Mouse (Mus musculus): Measurements from ENCODE around the gene Trp53bp2. TPM values are rescaled to one million over a fixed set of nuclear protein-coding genes. Genes with fewer than 3 reads are reported as not detected.

Trp53bp2 gene
- polyA plus RNA-seq, 1 experiment from 2014 or later = 24.1 TPM

GRCm38 (mm10) chr1:182412586-182413270 lies 3.8 kb downstream of the Trp53bp2 start:
- Histone ChIP-seq H3K4me1 (peaks cover 62% of the 10 kb centered on the region), H3K27ac (no peak overlapping the region), H3K9me3 (replicated peaks) (no peaks in the 10 kb centered on the region), H3K36me3 (ENCODE audit: poor library complexity, severe bottlenecking) (no peaks in the 10 kb centered on the region), H3K27me3 (no peaks in the 10 kb centered on the region), H3K4me3 (no peak overlapping the region), H3K4me2 (no peak overlapping the region), H3K9ac (no peak overlapping the region)
- ATAC-seq = no peak
- WGBS = 82% methylated on average over 7 of the region's 7 CpGs

- ATAC-seq = no peak
- no peak overlapping the region for H3K9ac ChIP-seq
- no peaks in the 10 kb centered on the region for H3K9me3 ChIP-seq (replicated peaks)
- 92% methylated on average over 3 of the region's 3 CpGs for WGBS
- H3K27me3 ChIP-seq = no peaks in the 10 kb centered on the region
- H3K27ac ChIP-seq = no peak overlapping the region
- H3K4me3 ChIP-seq = no peak overlapping the region
- H3K36me3 ChIP-seq (ENCODE audit: poor library complexity, severe bottlenecking) = no peaks in the 10 kb centered on the region
- H3K4me2 ChIP-seq = no peak overlapping the region
- peaks cover 29% of the 10 kb centered on the region for H3K4me1 ChIP-seq
Measured at GRCm38 (mm10) chr1:182419481-182419880, 10.5 kb downstream of the Trp53bp2 start.

- 58% methylated on average over 2 of the region's 2 CpGs for whole genome bisulfite sequencing
Measured at GRCm38 (mm10) chr1:182424274-182424673, 15.3 kb downstream of the Trp53bp2 start.

GRCm38 (mm10) chr1:182425176-182425575 lies 16.2 kb downstream of the Trp53bp2 start:
- Histone ChIP-seq H3K36me3 (ENCODE audit: poor library complexity, severe bottlenecking) (peaks cover 7% of the 10 kb centered on the region; the same call in 1 of the 2 replicates), H3K27me3 (no peaks in the 10 kb centered on the region), H3K4me2 (no peak overlapping the region), H3K27ac (peak overlapping the region; percentile 59), H3K9ac (no peak overlapping the region), H3K4me1 (peaks cover 29% of the 10 kb centered on the region), H3K4me3 (no peak overlapping the region), H3K9me3 (replicated peaks) (no peaks in the 10 kb centered on the region)
- WGBS = 77% methylated on average over 3 of the region's 3 CpGs
- ATAC-seq = no peak

More at GRCm38 (mm10) chr1:182424274-182424673, 15.3 kb downstream of the Trp53bp2 start:
- no peak overlapping the region for H3K4me2 ChIP-seq
- no peak overlapping the region for H3K27ac ChIP-seq
- peaks cover 29% of the 10 kb centered on the region for H3K4me1 ChIP-seq
- H3K4me3 ChIP-seq = no peak overlapping the region
- 0 out of 2 replicates have a peak, but pooled peaks cover 5% of the 10 kb centered on the region for H3K36me3 ChIP-seq (ENCODE audit: poor library complexity, severe bottlenecking)
- no peaks in the 10 kb centered on the region for H3K27me3 ChIP-seq
- ATAC-seq = no peak
- no peaks in the 10 kb centered on the region for H3K9me3 ChIP-seq (replicated peaks)
- no peak overlapping the region for H3K9ac ChIP-seq

- no peak overlapping the region for H3K9ac ChIP-seq
- ATAC-seq = no peak
- no peak overlapping the region for H3K4me2 ChIP-seq
- peaks cover 15% of the 10 kb centered on the region; the same call in 1 of the 2 replicates for H3K36me3 ChIP-seq (ENCODE audit: poor library complexity, severe bottlenecking)
- H3K4me1 ChIP-seq = peaks cover 29% of the 10 kb centered on the region
- 34% methylated on average over 2 of the region's 2 CpGs for WGBS
- no peaks in the 10 kb centered on the region for H3K9me3 ChIP-seq (replicated peaks)
- H3K27me3 ChIP-seq = no peaks in the 10 kb centered on the region
- no peak overlapping the region for H3K4me3 ChIP-seq
- no peak overlapping the region for H3K27ac ChIP-seq
Measured at GRCm38 (mm10) chr1:182426444-182426843, 17.5 kb downstream of the Trp53bp2 start.

- no peaks in the 10 kb centered on the region for H3K9me3 ChIP-seq (replicated peaks)
- ATAC-seq = no peak
- H3K9ac ChIP-seq = no peak overlapping the region
- H3K4me3 ChIP-seq = no peak overlapping the region
- H3K27me3 ChIP-seq = no peaks in the 10 kb centered on the region
- H3K36me3 ChIP-seq (ENCODE audit: poor library complexity, severe bottlenecking) = peaks cover 25% of the 10 kb centered on the region
- WGBS = 83% methylated on average over 1 of the region's 1 CpGs
- no peak overlapping the region for H3K4me2 ChIP-seq
- H3K4me1 ChIP-seq = peaks cover 24% of the 10 kb centered on the region
- no peak overlapping the region; the same call in 1 of the 2 replicates for H3K27ac ChIP-seq
Measured at GRCm38 (mm10) chr1:182427426-182427825, 18.5 kb downstream of the Trp53bp2 start.

- no peak overlapping the region for H3K4me2 ChIP-seq
- ATAC-seq = no peak
- H3K9me3 ChIP-seq (replicated peaks) = no peaks in the 10 kb centered on the region
- WGBS = 87% methylated on average over 2 of the region's 3 CpGs
- no peaks in the 10 kb centered on the region for H3K27me3 ChIP-seq
- H3K4me3 ChIP-seq = no peak overlapping the region
- peaks cover 17% of the 10 kb centered on the region for H3K4me1 ChIP-seq
- H3K9ac ChIP-seq = no peak overlapping the region
- H3K36me3 ChIP-seq (ENCODE audit: poor library complexity, severe bottlenecking) = peaks cover 37% of the 10 kb centered on the region
- H3K27ac ChIP-seq = no peak overlapping the region
Measured at GRCm38 (mm10) chr1:182429826-182430225, 20.9 kb downstream of the Trp53bp2 start.

DNA sequence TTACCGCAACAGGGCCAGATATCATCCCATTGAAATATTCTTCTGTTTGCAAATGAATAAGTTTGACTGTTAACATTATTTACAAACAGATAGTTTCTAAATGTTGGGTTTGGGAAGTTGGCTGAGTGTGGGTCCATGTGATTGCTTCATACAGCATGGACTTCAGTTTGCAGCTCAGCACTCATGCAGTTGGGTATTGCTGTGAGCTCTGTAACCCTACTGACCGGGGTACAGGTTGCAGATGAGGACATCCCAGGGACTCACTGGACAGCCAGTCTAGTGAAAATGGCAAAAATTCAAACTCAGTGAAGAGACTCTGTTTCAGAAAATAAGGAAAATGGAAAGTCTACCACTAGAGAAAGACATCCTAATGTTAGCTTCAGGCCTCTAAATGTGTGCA lies 21.7 kb downstream of the Trp53bp2 start:
- no peak overlapping the region for H3K9ac ChIP-seq
- H3K4me2 ChIP-seq = no peak overlapping the region
- peaks cover 44% of the 10 kb centered on the region for H3K36me3 ChIP-seq (ENCODE audit: poor library complexity, severe bottlenecking)
- H3K27me3 ChIP-seq = no peaks in the 10 kb centered on the region
- WGBS = 96% methylated on average over 2 of the region's 2 CpGs
- H3K27ac ChIP-seq = no peak overlapping the region
- no peak overlapping the region for H3K4me3 ChIP-seq
- no peaks in the 10 kb centered on the region for H3K9me3 ChIP-seq (replicated peaks)
- peaks cover 9% of the 10 kb centered on the region for H3K4me1 ChIP-seq
- ATAC-seq = no peak

- Histone ChIP-seq H3K9ac (no peak overlapping the region), H3K4me1 (no peaks in the 10 kb centered on the region), H3K4me2 (no peak overlapping the region), H3K9me3 (replicated peaks) (no peaks in the 10 kb centered on the region), H3K27me3 (no peaks in the 10 kb centered on the region), H3K4me3 (no peak overlapping the region), H3K36me3 (ENCODE audit: poor library complexity, severe bottlenecking) (peaks cover 55% of the 10 kb centered on the region), H3K27ac (no peak overlapping the region)
- WGBS = 90% methylated on average over 3 of the region's 3 CpGs
- no peak for ATAC-seq
Measured at GRCm38 (mm10) chr1:182432059-182432458, 23.1 kb downstream of the Trp53bp2 start.

GRCm38 (mm10) chr1:182436746-182437145 lies 27.8 kb downstream of the Trp53bp2 start:
- WGBS = 77% methylated on average over 5 of the region's 5 CpGs
- Histone ChIP-seq H3K27me3 (no peaks in the 10 kb centered on the region), H3K36me3 (ENCODE audit: poor library complexity, severe bottlenecking) (peaks cover 61% of the 10 kb centered on the region), H3K4me3 (no peak overlapping the region), H3K9me3 (replicated peaks) (no peaks in the 10 kb centered on the region), H3K27ac (no peak overlapping the region), H3K4me2 (no peak overlapping the region), H3K9ac (no peak overlapping the region), H3K4me1 (no peaks in the 10 kb centered on the region)
- ATAC-seq = no peak

GRCm38 (mm10) chr1:182439546-182440222 lies 30.7 kb downstream of the Trp53bp2 start:
- WGBS = 90% methylated on average over 5 of the region's 5 CpGs
- no peak for ATAC-seq
- peaks cover 71% of the 10 kb centered on the region for H3K36me3 ChIP-seq (ENCODE audit: poor library complexity, severe bottlenecking)

DNA sequence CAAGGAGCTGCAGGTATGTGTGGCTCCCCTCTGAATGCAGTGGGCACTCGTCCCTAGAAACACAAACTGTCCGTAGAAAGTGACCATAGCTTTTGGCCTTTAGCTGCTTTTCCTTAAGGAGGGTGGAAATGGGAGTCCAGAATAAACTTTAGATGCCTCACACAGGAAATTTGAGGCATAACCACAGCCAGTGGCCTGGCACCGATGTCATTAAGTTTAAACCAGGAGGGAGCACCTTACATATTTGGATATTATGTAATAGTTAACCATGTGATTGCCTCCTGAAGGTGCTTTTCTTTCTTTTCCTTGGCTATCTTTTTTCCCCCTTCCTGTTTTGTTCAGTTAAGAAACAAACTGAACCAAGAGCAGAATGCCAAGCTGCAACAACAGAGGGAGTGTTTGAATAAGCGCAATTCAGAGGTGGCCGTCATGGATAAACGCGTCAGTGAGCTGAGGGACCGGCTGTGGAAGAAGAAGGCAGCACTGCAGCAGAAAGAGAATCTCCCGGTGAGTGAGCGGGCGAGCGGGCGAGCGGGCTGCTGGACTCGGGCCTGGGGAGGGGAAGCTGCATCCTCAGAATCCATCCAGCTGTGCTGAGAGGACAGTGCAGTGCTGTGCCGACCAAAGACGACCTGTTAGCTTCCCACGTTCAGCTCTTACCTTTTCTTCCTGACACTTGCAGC lies 33.0 kb downstream of the Trp53bp2 start:
- no peaks in the 10 kb centered on the region for H3K9me3 ChIP-seq (replicated peaks)
- H3K9ac ChIP-seq = no peak overlapping the region
- no peaks in the 10 kb centered on the region for H3K4me1 ChIP-seq
- no peak overlapping the region for H3K27ac ChIP-seq
- 89% methylated on average over 18 of the region's 18 CpGs for WGBS
- H3K4me3 ChIP-seq = no peak overlapping the region
- ATAC-seq = no peak
- H3K27me3 ChIP-seq = no peaks in the 10 kb centered on the region
- H3K36me3 ChIP-seq (ENCODE audit: poor library complexity, severe bottlenecking) = peaks cover 74% of the 10 kb centered on the region
- no peak overlapping the region for H3K4me2 ChIP-seq

More at GRCm38 (mm10) chr1:182439546-182440222, 30.7 kb downstream of the Trp53bp2 start:
- Histone ChIP-seq H3K27ac (no peak overlapping the region), H3K9me3 (replicated peaks) (no peaks in the 10 kb centered on the region), H3K4me3 (no peak overlapping the region), H3K4me2 (no peak overlapping the region), H3K4me1 (no peaks in the 10 kb centered on the region), H3K27me3 (no peaks in the 10 kb centered on the region), H3K9ac (no peak overlapping the region)

Data from forebrain, embryonic 13.5 days (tissue).